Mouse (Mus musculus) heart, adult 2 months (tissue): Measurements from ENCODE around the gene Ano5. TPM values are rescaled to one million over a fixed set of nuclear protein-coding genes. Genes with fewer than 3 reads are reported as not detected.

Experiments
- DNase-seq, 2 experiments: peaks; one replicate each; pipeline ENCODE4 v3.0.0; 2021
- H3K27ac ChIP-seq: fragments of 200-600 bp; 2 replicates; pipeline ENCODE4 v1.8.1; 2022
- H3K27me3 ChIP-seq: fragments of 200-500 bp; 2 replicates; pipeline ENCODE4 v1.6.1; 2012; ENCODE audit warnings: mild to moderate bottlenecking, low read length, inconsistent platforms, mixed read lengths; ENCODE audit not compliant: control insufficient read depth, insufficient read depth
- H3K36me3 ChIP-seq: fragments of 200-500 bp; 2 replicates; pipeline ENCODE4 v1.6.1; 2012; ENCODE audit warnings: low read length, inconsistent platforms; ENCODE audit not compliant: control insufficient read depth, insufficient read depth
- H3K4me1 ChIP-seq: fragments of 200-500 bp; 2 replicates; pipeline ENCODE4 v1.6.1; 2011; ENCODE audit warnings: low read length; ENCODE audit not compliant: control insufficient read depth, insufficient read depth
- H3K4me3 ChIP-seq: fragments of 200-600 bp; 2 replicates; pipeline ENCODE4 v1.8.1; 2022
- H3K79me2 ChIP-seq: fragments of 200-500 bp; replicated peaks from 2 replicates; pipeline ENCODE4 v1.6.1; 2012; ENCODE audit warnings: mild to moderate bottlenecking, inconsistent platforms, low read length, moderate library complexity, mixed read lengths; ENCODE audit not compliant: control insufficient read depth, insufficient read depth
- H3K9ac ChIP-seq: fragments of 200-500 bp; 2 replicates; pipeline ENCODE4 v1.6.1; 2012; ENCODE audit warnings: low read depth, mild to moderate bottlenecking, control low read depth, inconsistent platforms, low read length, mixed read lengths
- CTCF ChIP-seq: fragments of 200-600 bp; IDR thresholded peaks from 2 replicates; pipeline ENCODE4 v1.8.1; 2022; ENCODE audit warnings: antibody characterized with exemption, mild to moderate bottlenecking, moderate library complexity
- EP300 ChIP-seq: fragments of 200-500 bp; IDR thresholded peaks from 2 replicates; pipeline ENCODE4 v1.6.1; 2011; ENCODE audit warnings: low read depth, low read length, control low read depth; ENCODE audit not compliant: insufficient read depth
- POLR2A ChIP-seq: fragments of 200-500 bp; IDR thresholded peaks from 2 replicates; pipeline ENCODE4 v1.6.1; 2011; ENCODE audit warnings: mild to moderate bottlenecking, low read depth, low read length, control low read depth; ENCODE audit not compliant: insufficient read depth
- WGBS: fragments of 180-500 bp; shearing (Covaris S2); methylation state at CpG from one replicate; pipeline ENCODE4 v1.1.7; 2018; 5-methylcytosine and 5-hydroxymethylcytosine counted together
- intact Hi-C: fragments of 180-260 bp; cut with DNase I; formaldehyde crosslinking; loops from one replicate; pipeline ENCODE4 v1.15.1; 2025
- polyA plus RNA-seq: library from polyadenylated mRNA; depleted of rRNA; stranded (reverse); fragments of >200 nt; gene quantifications from 2 replicates; pipeline ENCODE4 v1.2.3, GENCODE M21; 2012; rRNA removed
- total RNA-seq, 2 experiments: library from RNA; stranded (reverse); gene quantifications; 2 replicates each; pipeline ENCODE4 v1.2.3; 2021

The Ano5 gene
- total and polyA plus RNA-seq, 3 experiments, result 0.18 to 0.96 (median 0.65) TPM

- Histone ChIP-seq H3K36me3 (no peaks in the 10 kb centered on the region), H3K27me3 (peaks cover 3% of the 10 kb centered on the region), H3K27ac (no peak overlapping the region), H3K9ac (no peak overlapping the region), H3K4me3 (no peak overlapping the region), H3K4me1 (no peaks in the 10 kb centered on the region), H3K79me2 (no peaks in the 10 kb centered on the region)
- no peak for DNase-seq
- WGBS, result 9% methylated on average over 7 of the region's 7 CpGs
- TF ChIP-seq EP300, result no peak
- TF ChIP-seq CTCF, result no peak
- TF ChIP-seq POLR2A, result no peak
- intact Hi-C loops, result no loop called here
These were observed 122.5 kb downstream of the Ano5 start for GRCm38 (mm10) chr7:51633230-51633844.

Other genes with a start within 250 kb of the Ano5 start
- gene Slc17a6, start 111.0 kb downstream of the Ano5 start, total RNA-seq, result not detected
- not detected in 2 replicates for gene Slc17a6, start 111.0 kb downstream of the Ano5 start, polyA plus RNA-seq